Mouse (Mus musculus) midbrain, postnatal 0 days (tissue): ENCODE data around the gene Plp2. TPM values are rescaled to one million over a fixed set of nuclear protein-coding genes. Genes with fewer than 3 reads are reported as not detected.

Source experiments
- ATAC-seq: fragments of 200-750 bp; cut with Nextera tagmentation; 2 replicates; pipeline ENCODE4 v1.8.0; 2017; ENCODE audit warnings: moderate number of reproducible peaks, mild to moderate bottlenecking, moderate TSS enrichment, moderate library complexity; ENCODE audit not compliant: low FRiP score
- DNase-seq: peaks from one replicate; pipeline ENCODE4 v3.0.0-alpha.2; 2015; ENCODE audit warnings: low spot score
- H3K27ac ChIP-seq: fragments of 300-500 bp; sonication (generic); 2 replicates; pipeline ENCODE4 v1.5.1; 2014; ENCODE audit warnings: low read depth, mild to moderate bottlenecking, low read length, mixed read lengths
- H3K27me3 ChIP-seq: fragments of 300-500 bp; sonication (generic); 2 replicates; pipeline ENCODE4 v1.6.1; 2014; ENCODE audit warnings: low read length, control low read depth, mixed read lengths; ENCODE audit not compliant: insufficient read depth
- H3K36me3 ChIP-seq: fragments of 300-500 bp; sonication (generic); 2 replicates; pipeline ENCODE4 v1.6.1; 2014; ENCODE audit warnings: low read length, control low read depth, mixed read lengths; ENCODE audit not compliant: insufficient read depth
- H3K4me1 ChIP-seq: fragments of 300-500 bp; sonication (generic); 2 replicates; pipeline ENCODE4 v1.6.1; 2014; ENCODE audit warnings: mild to moderate bottlenecking, control low read depth, antibody characterized with exemption, low read length, mixed read lengths; ENCODE audit not compliant: insufficient read depth
- H3K4me2 ChIP-seq: fragments of 300-500 bp; sonication (generic); 2 replicates; pipeline ENCODE4 v1.6.1; 2014; ENCODE audit warnings: low read depth, mild to moderate bottlenecking, low read length, mixed read lengths; ENCODE audit not compliant: poor library complexity, severe bottlenecking
- H3K4me3 ChIP-seq: fragments of 300-500 bp; sonication (generic); 2 replicates; pipeline ENCODE4 v1.5.1; 2014; ENCODE audit warnings: low read depth, mild to moderate bottlenecking, low read length, moderate library complexity
- H3K9ac ChIP-seq: fragments of 300-500 bp; sonication (generic); replicated peaks from 2 replicates; pipeline ENCODE4 v1.6.1; 2014; ENCODE audit warnings: mild to moderate bottlenecking, low read length, moderate library complexity, mixed read lengths; ENCODE audit not compliant: poor library complexity, severe bottlenecking
- H3K9me3 ChIP-seq: fragments of 300-500 bp; sonication (generic); 2 replicates; pipeline ENCODE4 v1.6.1; 2016; ENCODE audit warnings: low read length, control low read depth
- CTCF ChIP-seq: IDR thresholded peaks from 2 replicates; pipeline ENCODE4 v1.5.1; 2016; ENCODE audit warnings: antibody characterized with exemption, mild to moderate bottlenecking
- WGBS: fragments of 180-500 bp; shearing (Covaris S2); extraction: QIAGEN DNeasy Blood & Tissue Kit; methylation state at CpG from one replicate; pipeline ENCODE4 v1.1.7; 2014; 5-methylcytosine and 5-hydroxymethylcytosine counted together
- polyA plus RNA-seq: library from polyadenylated mRNA; unstranded; fragments of >200 nt; fragmentation: Nextera tagmentation; extraction: Ambion mirVana; gene quantifications from 2 replicates; pipeline ENCODE4 v1.2.1, GENCODE M21; 2015
- total RNA-seq: library from RNA; depleted of rRNA; stranded (reverse); fragments of >200 nt; gene quantifications from 2 replicates; pipeline ENCODE4 v1.2.3, GENCODE M21; 2014

The Plp2 gene
- total and polyA plus RNA-seq, 2 experiments from 2014 or later = 16.4 to 18.9 TPM

- Histone ChIP-seq H3K9ac (no peak overlapping the region), H3K27ac (no peak overlapping the region), H3K27me3 (no peaks in the 10 kb centered on the region), H3K4me1 (no peaks in the 10 kb centered on the region), H3K9me3 (no peaks in the 10 kb centered on the region), H3K4me3 (no peak overlapping the region), H3K36me3 (no peaks in the 10 kb centered on the region), H3K4me2 (peak overlapping the region; percentile 39; the same call in 1 of the 2 replicates)
- ATAC-seq (no peak), DNase-seq (no peak)
- no peak for TF ChIP-seq CTCF
- WGBS = 39% methylated on average over 14 of the region's 15 CpGs
Measured at GRCm38 (mm10) chrX:7658031-7658784, 13.0 kb downstream of the Plp2 start.

DNA sequence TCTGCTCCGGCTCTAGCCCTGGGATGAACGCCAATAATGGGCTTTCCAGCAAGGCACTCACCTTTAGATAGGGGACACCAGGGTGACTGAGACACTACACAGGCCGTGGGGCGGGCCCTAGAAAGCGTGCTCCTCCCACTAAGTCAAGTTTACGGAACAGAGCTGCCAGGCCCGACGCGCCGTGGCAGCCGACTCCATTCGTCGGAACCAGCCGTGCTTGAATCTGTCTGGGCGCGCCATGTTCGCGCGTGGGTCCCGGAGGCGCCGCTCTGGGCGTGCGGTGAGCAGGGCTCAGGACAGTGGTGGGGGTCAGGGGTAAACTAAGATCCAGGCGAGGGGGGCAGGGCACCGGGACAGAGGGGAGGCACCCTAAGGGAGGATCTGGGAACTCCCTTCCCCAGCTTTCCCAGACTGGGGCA is 14.0 kb downstream of the Plp2 start, which contains the start of gene Prickle3:
TSS of gene Prickle3 (plus strand) at position 40 of the 419 bp plus-strand sequence.
- no peak for TF ChIP-seq CTCF

GRCm38 (mm10) chrX:7648671-7649304 is 22.4 kb downstream of the Plp2 start:
- WGBS = 28% methylated on average over 25 of the region's 25 CpGs

More for the DNA sequence above, 14.0 kb downstream of the Plp2 start, which contains the start of gene Prickle3:
- H3K27me3 ChIP-seq = no peaks in the 10 kb centered on the region
- ATAC-seq = 0 out of 2 replicates have a peak, but pooled peaks have one; percentile 41
- H3K9me3 ChIP-seq = no peaks in the 10 kb centered on the region
- H3K27ac ChIP-seq = no peak within 1 kb of the TSS
- no peak within 1 kb of the TSS for H3K9ac ChIP-seq
- H3K4me1 ChIP-seq = no peaks in the 10 kb centered on the region
- 38% methylated on average over 26 of the region's 26 CpGs for WGBS
- peak within 1 kb of the TSS; percentile 39 for H3K4me2 ChIP-seq
- H3K4me3 ChIP-seq = peak within 1 kb of the TSS; percentile 25
- no peaks in the 10 kb centered on the region; the same call in 1 of the 2 replicates for H3K36me3 ChIP-seq
- DNase-seq = peak; percentile 5

DNA sequence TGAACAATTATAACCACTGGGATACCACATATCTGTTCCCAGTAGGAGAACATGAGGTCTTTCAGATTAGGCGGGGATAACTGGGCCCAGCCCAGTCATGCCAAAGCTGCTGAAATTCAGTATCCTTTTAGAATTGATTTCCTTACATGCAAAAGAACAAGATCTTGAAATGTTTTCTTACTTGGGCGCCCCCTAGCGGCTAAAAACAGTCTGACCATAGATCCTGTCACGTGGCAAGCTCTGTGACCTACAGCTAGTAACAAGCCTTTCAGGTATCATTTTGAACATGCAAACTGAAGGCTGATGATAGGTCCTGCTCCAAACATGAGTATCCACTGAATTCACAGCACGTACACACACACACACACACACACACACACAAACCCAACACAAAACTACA is 25.8 kb downstream of the Plp2 start:
- H3K27me3 ChIP-seq = no peaks in the 10 kb centered on the region
- TF ChIP-seq CTCF = peak; percentile 76
- no peak for ATAC-seq
- no peaks in the 10 kb centered on the region for H3K4me1 ChIP-seq
- no peak overlapping the region for H3K9ac ChIP-seq
- no peak overlapping the region for H3K27ac ChIP-seq
- H3K4me3 ChIP-seq = no peak overlapping the region
- WGBS = 13% methylated on average over 5 of the region's 5 CpGs
- peaks cover 6% of the 10 kb centered on the region; the same call in 1 of the 2 replicates for H3K36me3 ChIP-seq
- no peaks in the 10 kb centered on the region for H3K9me3 ChIP-seq
- H3K4me2 ChIP-seq = no peak overlapping the region
- peak; percentile 76 for DNase-seq

More at GRCm38 (mm10) chrX:7648671-7649304, 22.4 kb downstream of the Plp2 start:
- ATAC-seq (peak; percentile 94), DNase-seq (peak; percentile 91)
- Histone ChIP-seq H3K27me3 (no peaks in the 10 kb centered on the region), H3K9ac (peak overlapping the region; percentile 42; the same call in 1 of the 2 replicates), H3K4me3 (peak overlapping the region; percentile 25), H3K4me1 (no peaks in the 10 kb centered on the region), H3K36me3 (peaks cover 3% of the 10 kb centered on the region; the same call in 1 of the 2 replicates), H3K9me3 (no peaks in the 10 kb centered on the region), H3K27ac (peak overlapping the region; percentile 71), H3K4me2 (peak overlapping the region; percentile 44)
- peak; percentile 41; the same call in 1 of the 2 replicates for TF ChIP-seq CTCF

GRCm38 (mm10) chrX:7640785-7641184 is 30.4 kb downstream of the Plp2 start:
- no peak overlapping the region for H3K27ac ChIP-seq
- peak overlapping the region; percentile 14; the same call in 1 of the 2 replicates for H3K4me3 ChIP-seq
- peaks cover 6% of the 10 kb centered on the region; the same call in 1 of the 2 replicates for H3K36me3 ChIP-seq
- H3K27me3 ChIP-seq = no peaks in the 10 kb centered on the region
- DNase-seq (peak; percentile 1), ATAC-seq (no peak)
- 37% methylated on average over 12 of the region's 12 CpGs for WGBS
- no peaks in the 10 kb centered on the region for H3K9me3 ChIP-seq
- H3K4me2 ChIP-seq = peak overlapping the region; percentile 57
- no peaks in the 10 kb centered on the region for H3K4me1 ChIP-seq
- TF ChIP-seq CTCF = 0 out of 2 replicates have a peak, but pooled peaks have one; percentile 3
- no peak overlapping the region for H3K9ac ChIP-seq
